Mouse (Mus musculus) colon, adult 2 months (tissue): ENCODE results near the gene Kcnk7. TPM values are rescaled to one million over a fixed set of nuclear protein-coding genes. Genes with fewer than 3 reads are reported as not detected.

Experiments used
- polyA plus RNA-seq: library from polyadenylated mRNA; depleted of rRNA; stranded (reverse); fragments of >200 nt; gene quantifications from 2 replicates; pipeline ENCODE4 v1.2.3, GENCODE M21; 2012; rRNA removed

Gene Kcnk7
- 0.90 and 1.1 TPM in 2 replicates for polyA plus RNA-seq

GRCm38 (mm10) chr19:5704163-5704800, at the start of gene Kcnk7:
Kcnk7 (plus strand) TSS chr19:5704367.

GRCm38 (mm10) chr19:5662981-5663913, 40.9 kb upstream of the Kcnk7 start, which contains the start of gene Sipa1:
Sipa1 (minus strand) TSS chr19:5663707.

GRCm38 (mm10) chr19:5688200-5689087, 15.7 kb upstream of the Kcnk7 start, which contains the start of the genes Map3k11 and Pcnx3:
Map3k11 (plus strand) TSS chr19:5688742.
Pcnx3 (minus strand) TSS chr19:5688908.

GRCm38 (mm10) chr19:5725767-5726515, 21.8 kb downstream of the Kcnk7 start, which contains the start of gene Ehbp1l1:
Ehbp1l1 (minus strand) TSS chr19:5726317.

GRCm38 (mm10) chr19:5729444-5729815, 25.3 kb downstream of the Kcnk7 start, which contains the start of gene Fam89b:
Fam89b (minus strand) TSS chr19:5729653.

GRCm38 (mm10) chr19:5740320-5741317, 36.5 kb downstream of the Kcnk7 start, which contains the start of gene Ltbp3:
Ltbp3 (plus strand) TSS chr19:5740904.

Other genes starting within 250 kb of the Kcnk7 start
- gene Ccdc85b, start 246.5 kb upstream of the Kcnk7 start, polyA plus RNA-seq: 10.3 and 10.6 TPM in 2 replicates
- gene Fibp, start 243.8 kb upstream of the Kcnk7 start, polyA plus RNA-seq: 124 and 150 TPM in 2 replicates
- gene Ctsw, start 235.9 kb upstream of the Kcnk7 start, polyA plus RNA-seq: 2.0 and 3.5 TPM in 2 replicates
- gene Efemp2, start 230.4 kb upstream of the Kcnk7 start, polyA plus RNA-seq: 52.6 and 58.6 TPM in 2 replicates
- gene Mus81, start 216.0 kb upstream of the Kcnk7 start, polyA plus RNA-seq: 31.9 and 38.6 TPM in 2 replicates
- gene Cfl1, start 213.9 kb upstream of the Kcnk7 start, polyA plus RNA-seq: 350 and 446 TPM in 2 replicates
- gene 1700020D05Rik, start 200.6 kb upstream of the Kcnk7 start, polyA plus RNA-seq: 0.30 and 0.34 TPM in 2 replicates
- gene Snx32, start 193.8 kb upstream of the Kcnk7 start, polyA plus RNA-seq: 4.2 and 4.4 TPM in 2 replicates
- gene Ovol1, start 143.7 kb upstream of the Kcnk7 start, polyA plus RNA-seq: 23.0 and 29.1 TPM in 2 replicates
- 18.2 and 20.7 TPM in 2 replicates for gene Ap5b1, start 136.3 kb upstream of the Kcnk7 start, polyA plus RNA-seq
- 40.4 and 56.8 TPM in 2 replicates for gene Rnaseh2c, start 102.5 kb upstream of the Kcnk7 start, polyA plus RNA-seq
- 45.6 and 50.6 TPM in 2 replicates for gene Kat5, start 94.1 kb upstream of the Kcnk7 start, polyA plus RNA-seq
- gene Rela, start 66.9 kb upstream of the Kcnk7 start, polyA plus RNA-seq: 61.1 and 66.8 TPM in 2 replicates
- 52.0 and 56.1 TPM in 2 replicates for gene Sipa1, start 40.7 kb upstream of the Kcnk7 start, polyA plus RNA-seq
- 116 and 122 TPM in 2 replicates for gene Map3k11, start 15.6 kb upstream of the Kcnk7 start, polyA plus RNA-seq
- 206 and 220 TPM in 2 replicates for gene Pcnx3, start 15.5 kb upstream of the Kcnk7 start, polyA plus RNA-seq
- 82.2 and 84.7 TPM in 2 replicates for gene Ehbp1l1, start 21.9 kb downstream of the Kcnk7 start, polyA plus RNA-seq
- 138 and 150 TPM in 2 replicates for gene Fam89b, start 25.3 kb downstream of the Kcnk7 start, polyA plus RNA-seq
- gene Ltbp3, start 36.5 kb downstream of the Kcnk7 start, polyA plus RNA-seq: 63.8 and 65.6 TPM in 2 replicates
- 98.9 and 102 TPM in 2 replicates for gene Scyl1, start 67.1 kb downstream of the Kcnk7 start, polyA plus RNA-seq
- 29.7 and 32.5 TPM in 2 replicates for gene Frmd8, start 170.9 kb downstream of the Kcnk7 start, polyA plus RNA-seq
- 7.3 and 9.9 TPM in 2 replicates for gene Slc25a45, start 173.4 kb downstream of the Kcnk7 start, polyA plus RNA-seq
- 0.57 and 0.62 TPM in 2 replicates for gene Tigd3, start 189.8 kb downstream of the Kcnk7 start, polyA plus RNA-seq
- gene Dpf2, start 208.6 kb downstream of the Kcnk7 start, polyA plus RNA-seq: 53.4 and 61.3 TPM in 2 replicates
- gene Cdc42ep2, start 220.4 kb downstream of the Kcnk7 start, polyA plus RNA-seq: 7.0 and 7.3 TPM in 2 replicates